Mouse (Mus musculus) left cerebral cortex, postnatal 4 days (tissue): ENCODE data around the gene Fuk. TPM values are rescaled to one million over a fixed set of nuclear protein-coding genes. Genes with fewer than 3 reads are reported as not detected.

Source experiments
- total RNA-seq, 2 experiments: library from RNA; stranded (reverse); gene quantifications; 2 replicates each; pipeline ENCODE4 v1.2.3; 2021

Fuk gene
- total RNA-seq, 2 experiments from 2014 or later, result 7.8 to 7.9 TPM

Other genes starting within 250 kb of the Fuk start
- gene Mtss1l, start 181.0 kb downstream of the Fuk start, total RNA-seq, result 100 to 1,000 TPM; 315 to 327 TPM
- gene Il34, start 96.6 kb downstream of the Fuk start, total RNA-seq, result 10 to 100 TPM; 13.8 to 14.2 TPM
- gene Cog4, start 55.9 kb downstream of the Fuk start, total RNA-seq, result 10 to 100 TPM; 46.8 to 47.7 TPM
- 10 to 100 TPM; 82.3 to 83.9 TPM for gene Sf3b3, start 55.7 kb downstream of the Fuk start, total RNA-seq
- 10 to 100 TPM; 78.9 to 80.6 TPM for gene St3gal2, start 17.4 kb upstream of the Fuk start, total RNA-seq
- 10 to 100 TPM; 43.2 to 44.0 TPM for gene Ddx19a, start 95.3 kb upstream of the Fuk start, total RNA-seq
- gene Ddx19b, start 129.3 kb upstream of the Fuk start, total RNA-seq, result 10 to 100 TPM; 21.3 to 21.6 TPM
- gene Aars, start 130.7 kb upstream of the Fuk start, total RNA-seq, result 100 to 1,000 TPM in 1 of 2 experiments, 10 to 100 TPM in 1; 98.4 to 108 TPM
- gene Exosc6, start 153.9 kb upstream of the Fuk start, total RNA-seq, result not detected
- under 1 TPM in 1 of 2 experiments, not detected in 1; 0.14 TPM for gene Clec18a, start 189.9 kb upstream of the Fuk start, total RNA-seq
- gene Pdpr, start 192.1 kb upstream of the Fuk start, total RNA-seq, result 10 to 100 TPM; 31.0 to 32.8 TPM